Mouse (Mus musculus) lung, embryonic 14.5 days (tissue): ENCODE data around the gene Phip. TPM values are rescaled to one million over a fixed set of nuclear protein-coding genes. Genes with fewer than 3 reads are reported as not detected.
A peak's percentile ranks its signal among the peaks of the same experiment; 100 is the strongest.

ENCODE experiments used
- ATAC-seq: fragments of 200-750 bp; cut with Nextera tagmentation; 2 replicates; pipeline ENCODE4 v1.8.0; 2017; ENCODE audit warnings: mild to moderate bottlenecking, moderate TSS enrichment, moderate library complexity; ENCODE audit not compliant: insufficient read depth
- DNase-seq: peaks from one replicate; pipeline ENCODE4 v3.0.0-alpha.2; 2015
- H3K27ac ChIP-seq: fragments of 300-500 bp; sonication (generic); 2 replicates; pipeline ENCODE4 v1.5.1; 2014; ENCODE audit warnings: low read depth, mild to moderate bottlenecking, moderate library complexity
- H3K27me3 ChIP-seq: fragments of 300-500 bp; sonication (generic); 2 replicates; pipeline ENCODE4 v1.6.1; 2014; ENCODE audit warnings: low read length, control low read depth; ENCODE audit not compliant: insufficient read depth
- H3K36me3 ChIP-seq: fragments of 300-500 bp; sonication (generic); 2 replicates; pipeline ENCODE4 v1.6.1; 2014; ENCODE audit warnings: control low read depth; ENCODE audit not compliant: insufficient read depth
- H3K4me1 ChIP-seq: fragments of 300-500 bp; sonication (generic); 2 replicates; pipeline ENCODE4 v1.6.1; 2014; ENCODE audit warnings: antibody characterized with exemption, control low read depth; ENCODE audit not compliant: insufficient read depth
- H3K4me2 ChIP-seq: fragments of 300-500 bp; sonication (generic); 2 replicates; pipeline ENCODE4 v1.6.1; 2014; ENCODE audit warnings: mild to moderate bottlenecking
- H3K4me3 ChIP-seq: fragments of 300-500 bp; sonication (generic); 2 replicates; pipeline ENCODE4 v1.5.1; 2014; ENCODE audit warnings: low read depth, low read length
- H3K9ac ChIP-seq: fragments of 300-500 bp; sonication (generic); 2 replicates; pipeline ENCODE4 v1.6.1; 2014
- H3K9me3 ChIP-seq: fragments of 300-500 bp; sonication (generic); 2 replicates; pipeline ENCODE4 v1.6.1; 2016; ENCODE audit warnings: low read depth, low read length, control low read depth
- CTCF ChIP-seq: IDR thresholded peaks from 2 replicates; pipeline ENCODE4 v1.5.1; 2016; ENCODE audit warnings: antibody characterized with exemption, low read depth
- WGBS: fragments of 180-500 bp; shearing (Covaris S2); extraction: QIAGEN DNeasy Blood & Tissue Kit; methylation state at CpG from one replicate; pipeline ENCODE4 v1.1.7; 2014; 5-methylcytosine and 5-hydroxymethylcytosine counted together
- polyA plus RNA-seq: library from polyadenylated mRNA; unstranded; fragments of >200 nt; fragmentation: Nextera tagmentation; extraction: Ambion mirVana; gene quantifications from 2 replicates; pipeline ENCODE4 v1.2.1, GENCODE M21; 2014

The Phip gene
- polyA plus RNA-seq, 1 experiment from 2014 or later, result 89.4 TPM

- H3K4me2 ChIP-seq, result no peak overlapping the region
- TF ChIP-seq CTCF, result no peak
- H3K9me3 ChIP-seq, result no peaks in the 10 kb centered on the region
- no peak overlapping the region for H3K9ac ChIP-seq
- 80% methylated on average over 2 of the region's 2 CpGs for WGBS
- peaks cover 39% of the 10 kb centered on the region for H3K36me3 ChIP-seq
- ATAC-seq, result no peak
- H3K4me1 ChIP-seq, result no peaks in the 10 kb centered on the region
- no peak overlapping the region for H3K4me3 ChIP-seq
- DNase-seq, result no peak
- H3K27me3 ChIP-seq, result no peaks in the 10 kb centered on the region
- H3K27ac ChIP-seq, result no peak overlapping the region
Observed at GRCm38 (mm10) chr9:82961352-82961751, 14.0 kb downstream of the Phip start.

- no peak for ATAC-seq
- DNase-seq, result peak; percentile 21
- H3K36me3 ChIP-seq, result peaks cover 52% of the 10 kb centered on the region
- no peaks in the 10 kb centered on the region for H3K9me3 ChIP-seq
- TF ChIP-seq CTCF, result peak; percentile 29; the same call in 1 of the 2 replicates
- no peak overlapping the region for H3K4me3 ChIP-seq
- no peak overlapping the region for H3K4me2 ChIP-seq
- 60% methylated on average over 4 of the region's 4 CpGs for WGBS
- H3K27me3 ChIP-seq, result no peaks in the 10 kb centered on the region
- H3K27ac ChIP-seq, result no peak overlapping the region
- no peak overlapping the region for H3K9ac ChIP-seq
- no peaks in the 10 kb centered on the region for H3K4me1 ChIP-seq
Observed at GRCm38 (mm10) chr9:82955267-82955666, 20.0 kb downstream of the Phip start.

- TF ChIP-seq CTCF, result no peak
- H3K9me3 ChIP-seq, result no peaks in the 10 kb centered on the region
- H3K4me3 ChIP-seq, result no peak overlapping the region
- H3K4me1 ChIP-seq, result no peaks in the 10 kb centered on the region
- H3K36me3 ChIP-seq, result peaks cover 49% of the 10 kb centered on the region
- H3K4me2 ChIP-seq, result no peak overlapping the region
- ATAC-seq, result no peak
- H3K27ac ChIP-seq, result no peak overlapping the region
- H3K27me3 ChIP-seq, result no peaks in the 10 kb centered on the region
- H3K9ac ChIP-seq, result no peak overlapping the region
- no peak for DNase-seq
Observed at GRCm38 (mm10) chr9:82952330-82952729, 23.0 kb downstream of the Phip start.

- Histone ChIP-seq H3K4me2 (no peak overlapping the region), H3K4me3 (no peak overlapping the region), H3K36me3 (peaks cover 42% of the 10 kb centered on the region), H3K9ac (no peak overlapping the region), H3K27ac (no peak overlapping the region), H3K9me3 (no peaks in the 10 kb centered on the region), H3K27me3 (no peaks in the 10 kb centered on the region), H3K4me1 (no peaks in the 10 kb centered on the region)
- 88% methylated on average over 2 of the region's 2 CpGs for WGBS
- TF ChIP-seq CTCF, result no peak
- DNase-seq (no peak), ATAC-seq (0 out of 2 replicates have a peak, but pooled peaks have one; percentile 35)
Observed at GRCm38 (mm10) chr9:82951435-82952004, 23.8 kb downstream of the Phip start.

GRCm38 (mm10) chr9:82907246-82907645 is 68.1 kb downstream of the Phip start:
- no peak for TF ChIP-seq CTCF
- Histone ChIP-seq H3K9ac (no peak overlapping the region), H3K27ac (no peak overlapping the region), H3K4me2 (no peak overlapping the region), H3K36me3 (peaks cover 64% of the 10 kb centered on the region), H3K27me3 (no peaks in the 10 kb centered on the region), H3K4me3 (no peak overlapping the region), H3K4me1 (no peaks in the 10 kb centered on the region), H3K9me3 (no peaks in the 10 kb centered on the region)
- WGBS, result 92% methylated on average over 7 of the region's 7 CpGs
- no peak for ATAC-seq
- no peak for DNase-seq

GRCm38 (mm10) chr9:82888645-82889044 is 86.7 kb downstream of the Phip start:
- H3K27ac ChIP-seq, result no peak overlapping the region
- H3K4me3 ChIP-seq, result no peak overlapping the region
- no peaks in the 10 kb centered on the region for H3K4me1 ChIP-seq
- no peak overlapping the region for H3K9ac ChIP-seq
- no peaks in the 10 kb centered on the region for H3K27me3 ChIP-seq
- TF ChIP-seq CTCF, result no peak
- peaks cover 62% of the 10 kb centered on the region for H3K36me3 ChIP-seq
- no peak for DNase-seq
- H3K9me3 ChIP-seq, result no peaks in the 10 kb centered on the region
- no peak overlapping the region for H3K4me2 ChIP-seq
- ATAC-seq, result no peak

GRCm38 (mm10) chr9:82884177-82884576 is 91.1 kb downstream of the Phip start:
- H3K9me3 ChIP-seq, result no peaks in the 10 kb centered on the region
- ATAC-seq (no peak), DNase-seq (peak; percentile 12)
- H3K36me3 ChIP-seq, result peaks cover 65% of the 10 kb centered on the region
- peak; percentile 26 for TF ChIP-seq CTCF
- H3K4me2 ChIP-seq, result no peak overlapping the region
- H3K4me3 ChIP-seq, result no peak overlapping the region
- H3K27me3 ChIP-seq, result no peaks in the 10 kb centered on the region
- H3K27ac ChIP-seq, result no peak overlapping the region
- no peaks in the 10 kb centered on the region for H3K4me1 ChIP-seq
- no peak overlapping the region for H3K9ac ChIP-seq

GRCm38 (mm10) chr9:82877078-82877477 is 98.2 kb downstream of the Phip start:
- H3K27ac ChIP-seq, result no peak overlapping the region
- TF ChIP-seq CTCF, result no peak
- no peak for DNase-seq
- no peak overlapping the region for H3K4me3 ChIP-seq
- ATAC-seq, result no peak
- peaks cover 72% of the 10 kb centered on the region for H3K36me3 ChIP-seq
- no peak overlapping the region for H3K4me2 ChIP-seq
- no peaks in the 10 kb centered on the region for H3K9me3 ChIP-seq
- no peaks in the 10 kb centered on the region for H3K27me3 ChIP-seq
- H3K4me1 ChIP-seq, result no peaks in the 10 kb centered on the region
- 83% methylated on average over 1 of the region's 1 CpGs for WGBS
- no peak overlapping the region for H3K9ac ChIP-seq
